Mouse (Mus musculus): ENCODE measurements around the gene Tlk1.

The Tlk1 gene

DNA sequence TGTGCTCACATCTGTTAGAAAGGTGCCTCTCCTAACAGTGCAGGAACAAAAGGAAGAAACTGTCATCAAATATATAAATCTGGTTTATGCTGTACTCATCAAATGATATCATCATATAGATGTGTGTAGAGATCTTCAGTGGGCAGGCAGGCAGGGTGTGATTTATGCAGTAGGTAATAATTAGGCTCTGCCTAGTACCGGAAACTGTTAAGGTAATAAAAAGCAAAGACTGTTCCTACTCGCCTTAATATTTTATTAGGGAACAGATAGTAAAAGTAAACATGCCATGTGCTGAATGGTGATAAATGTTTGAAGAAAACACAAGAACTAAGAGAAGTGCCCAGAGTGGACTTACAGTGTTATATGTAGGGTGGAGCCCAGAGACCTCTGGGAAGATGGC lies 143.2 kb downstream of the Tlk1 start:
- no peak for DNase-seq

DNA sequence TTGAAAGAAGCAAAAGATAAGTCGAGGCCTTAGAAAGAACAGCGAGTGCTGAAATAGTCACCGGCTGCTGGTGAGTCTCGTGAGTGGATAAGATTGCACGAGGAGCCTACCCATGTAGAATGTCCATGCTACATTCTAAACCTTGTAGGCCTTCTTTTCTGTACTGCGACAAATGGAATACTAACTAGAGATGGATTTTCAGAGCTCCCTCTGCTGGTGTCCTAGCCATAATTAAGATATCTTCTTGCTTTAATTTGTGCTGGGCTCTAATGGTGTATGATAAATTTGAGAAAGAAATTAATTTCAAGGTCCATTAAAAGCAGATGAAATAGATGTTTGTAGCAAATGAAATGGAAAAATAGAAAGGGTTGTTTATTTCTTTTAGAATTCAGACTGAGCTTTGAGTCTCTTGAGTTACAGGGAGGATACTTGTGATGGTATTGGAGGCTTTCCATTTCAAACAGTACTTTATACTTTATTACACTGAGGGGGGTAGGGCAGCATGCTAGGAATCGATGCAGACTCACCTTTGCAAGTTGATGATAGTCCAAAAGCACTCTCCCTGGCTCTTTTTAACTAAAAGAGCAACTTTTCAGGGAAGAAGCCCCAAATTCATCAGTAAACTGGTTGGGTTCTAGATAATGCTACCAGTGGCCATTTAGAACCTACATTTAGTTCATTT lies 151.9 kb downstream of the Tlk1 start:
- DNase-seq: no peak

- DNase-seq: no peak
Measured at GRCm38 (mm10) chr2:70672476-70672875, 153.1 kb downstream of the Tlk1 start.

DNA sequence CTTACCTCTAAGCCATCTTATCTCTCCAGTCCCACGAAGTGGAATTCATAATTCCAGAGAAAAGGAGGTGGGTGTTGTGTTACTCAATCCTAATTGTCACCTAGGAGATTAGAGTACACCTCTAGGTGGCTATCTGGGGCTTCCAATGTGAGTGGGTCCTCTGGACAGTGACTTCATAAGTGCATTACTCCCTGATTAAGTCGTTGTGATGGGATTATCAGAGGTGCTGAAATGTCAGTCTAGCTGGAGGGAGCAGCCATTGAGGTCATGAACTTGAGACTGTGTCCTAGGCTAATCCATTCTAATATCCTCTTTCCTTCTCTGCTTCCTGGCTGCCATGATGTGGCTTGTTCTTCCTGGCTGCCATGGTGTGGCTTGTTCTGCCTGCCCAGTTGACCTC lies 155.6 kb downstream of the Tlk1 start:
- no peak for DNase-seq

- DNase-seq: no peak
Measured at GRCm38 (mm10) chr2:70669241-70669640, 156.3 kb downstream of the Tlk1 start.

GRCm38 (mm10) chr2:70667016-70667415 lies 158.5 kb downstream of the Tlk1 start:
- DNase-seq: no peak

GRCm38 (mm10) chr2:70663764-70664163 lies 161.8 kb downstream of the Tlk1 start:
- no peak for DNase-seq
